9 mouse cellular contexts compared by ENCODE assay signal in genomic region chr4:43669428-43669794, GRCm38 (mm10). TPM values are rescaled to one million over a fixed set of nuclear protein-coding genes. Genes with fewer than 3 reads are reported as not detected.
DNase-seq lines count a peak whose midpoint lies in the region; ATAC-seq and TF ChIP-seq lines count a peak whose summit lies in the region.
"Had no signal": no experiment of that assay in that cellular context is flagged by ENCODE, and none has a peak within 500 bp of the region (broad histone marks: within the 10 kb centered on the region; RNA-seq: fewer than 3 reads in every experiment).

No protein-coding gene starts in this region.

- H3K27ac ChIP-seq in kidney, adult 2 months (ENCODE audit: insufficient read depth, low read depth, low read length) = no peak overlapping the region
- no peak overlapping the region for H3K27ac ChIP-seq in bone marrow macrophage, adult 2 months (ENCODE audit: insufficient read depth, low read depth, low read length)
- no peak overlapping the region for H3K27ac ChIP-seq in forebrain, embryonic 11.5 days (ENCODE audit: low read depth, low read length)
- H3K27ac ChIP-seq in hindbrain, embryonic 11.5 days (ENCODE audit: low read depth, low read length) = peak overlapping the region; percentile 36; the same call in 1 of the 2 replicates
- peak overlapping the region; percentile 38; the same call in 1 of the 2 replicates for H3K27ac ChIP-seq in liver, embryonic 15.5 days (replicated peaks)

- no peak for TF ChIP-seq POLR2A in kidney, adult 2 months (IDR thresholded peaks at IDR 0.05; ENCODE audit: low read depth, low read length)
- TF ChIP-seq POLR2A in bone marrow macrophage, adult 2 months (IDR thresholded peaks at IDR 0.05; ENCODE audit: borderline replicate concordance, low read depth, low read length) = no peak
- no peak for TF ChIP-seq POLR2A in myocyte (IDR thresholded peaks at IDR 0.05; ENCODE audit: insufficient read length, low read depth)

- H3K9me3 ChIP-seq in forebrain, embryonic 11.5 days (ENCODE audit: control insufficient read depth, low read length) = no peaks in the 10 kb centered on the region
- no peaks in the 10 kb centered on the region for H3K9me3 ChIP-seq in hindbrain, embryonic 11.5 days (ENCODE audit: control insufficient read depth, low read length)
- H3K9me3 ChIP-seq in liver, embryonic 15.5 days (replicated peaks) = no peaks in the 10 kb centered on the region

- H3K9ac ChIP-seq in forebrain, embryonic 11.5 days (ENCODE audit: low read length) = peak overlapping the region; percentile 83
- peak overlapping the region; percentile 93 for H3K9ac ChIP-seq in hindbrain, embryonic 11.5 days (ENCODE audit: low read depth, low read length)
- peak overlapping the region; percentile 77 for H3K9ac ChIP-seq in liver, embryonic 15.5 days

- peak overlapping the region; percentile 69 for H3K4me3 ChIP-seq in kidney, adult 2 months (ENCODE audit: insufficient read depth, low read depth, low read length)
- peak overlapping the region; percentile 73 for H3K4me3 ChIP-seq in bone marrow macrophage, adult 2 months (ENCODE audit: insufficient read depth, low read length)
- peak overlapping the region; percentile 84 for H3K4me3 ChIP-seq in forebrain, embryonic 11.5 days (ENCODE audit: low read depth, low read length)
- peak overlapping the region; percentile 78 for H3K4me3 ChIP-seq in hindbrain, embryonic 11.5 days (ENCODE audit: low read depth, low read length)
- H3K4me3 ChIP-seq in liver, embryonic 15.5 days (replicated peaks) = peak overlapping the region; percentile 80
- H3K4me3 ChIP-seq in myocyte = peak overlapping the region; percentile 10

- peak overlapping the region; percentile 52 for H3ac ChIP-seq in myocyte (ENCODE audit: control insufficient read depth, insufficient read length)

- DNase-seq in kidney, adult 2 months = no peak
- no peak for DNase-seq in kidney, postnatal 14 days
- DNase-seq in forebrain, embryonic 11.5 days (ENCODE audit: low spot score) = no peak
- no peak for DNase-seq in hindbrain, embryonic 11.5 days (ENCODE audit: low spot score)
- DNase-seq in thymus, postnatal 36 days = no peak

- no peak for TF ChIP-seq CTCF in kidney, adult 2 months (conservative IDR thresholded peaks at IDR 0.05; ENCODE audit: insufficient read depth, insufficient read length, low read depth, low read length)
- TF ChIP-seq CTCF in bone marrow macrophage, adult 2 months (IDR thresholded peaks at IDR 0.05; ENCODE audit: low read depth, low read length) = no peak

- H3K36me3 ChIP-seq in kidney, adult 2 months (ENCODE audit: control insufficient read depth, insufficient read depth, low read length) = no peaks in the 10 kb centered on the region
- no peaks in the 10 kb centered on the region for H3K36me3 ChIP-seq in forebrain, embryonic 11.5 days (ENCODE audit: control insufficient read depth, insufficient read depth, low read length)
- H3K36me3 ChIP-seq in hindbrain, embryonic 11.5 days (ENCODE audit: control insufficient read depth, insufficient read depth, low read length) = no peaks in the 10 kb centered on the region
- H3K36me3 ChIP-seq in liver, embryonic 15.5 days (replicated peaks) = no peaks in the 10 kb centered on the region
- no peaks in the 10 kb centered on the region for H3K36me3 ChIP-seq in myocyte (ENCODE audit: control insufficient read depth, insufficient read depth)

- H3K4me2 ChIP-seq in forebrain, embryonic 11.5 days (ENCODE audit: low read depth, low read length, severe bottlenecking) = peak overlapping the region; percentile 84
- H3K4me2 ChIP-seq in hindbrain, embryonic 11.5 days (replicated peaks; ENCODE audit: low read depth, low read length) = peak overlapping the region; percentile 86
- peak overlapping the region; percentile 96 for H3K4me2 ChIP-seq in liver, embryonic 15.5 days
- H3K4me2 ChIP-seq in myocyte (ENCODE audit: low read depth) = peak overlapping the region; percentile 75

- no peaks in the 10 kb centered on the region for H3K79me2 ChIP-seq in myocyte (ENCODE audit: control insufficient read depth, insufficient read depth)

- WGBS in kidney, adult 2 months = 2% methylated on average over 23 of the region's 25 CpGs
- under 1% methylated on average over 15 of the region's 25 CpGs for WGBS in forebrain, embryonic 11.5 days
- 3% methylated on average over 15 of the region's 25 CpGs for WGBS in hindbrain, embryonic 11.5 days
- 1% methylated on average over 25 of the region's 25 CpGs for WGBS in liver, embryonic 15.5 days (ENCODE audit: insufficient replicate concordance)

- H3K27me3 ChIP-seq in kidney, adult 2 months (replicated peaks; ENCODE audit: control insufficient read depth, insufficient read depth, low read length) = no peaks in the 10 kb centered on the region
- 0 out of 2 replicates have a peak, but pooled peaks cover 4% of the 10 kb centered on the region for H3K27me3 ChIP-seq in forebrain, embryonic 11.5 days (ENCODE audit: control insufficient read depth, insufficient read depth, low read length)
- peaks cover 9% of the 10 kb centered on the region for H3K27me3 ChIP-seq in hindbrain, embryonic 11.5 days (ENCODE audit: control insufficient read depth, insufficient read depth, low read length)
- peaks cover 53% of the 10 kb centered on the region for H3K27me3 ChIP-seq in liver, embryonic 15.5 days
- peaks cover 36% of the 10 kb centered on the region for H3K27me3 ChIP-seq in myocyte (ENCODE audit: control insufficient read depth, insufficient read depth, insufficient read length)

- H3K4me1 ChIP-seq in kidney, adult 2 months (ENCODE audit: control insufficient read depth, insufficient read depth, low read length) = peaks cover 11% of the 10 kb centered on the region; the same call in 1 of the 2 replicates
- peaks cover 9% of the 10 kb centered on the region for H3K4me1 ChIP-seq in bone marrow macrophage, adult 2 months (ENCODE audit: control insufficient read depth, insufficient read depth, low read length)
- H3K4me1 ChIP-seq in forebrain, embryonic 11.5 days (replicated peaks; ENCODE audit: control insufficient read depth, insufficient read depth, low read length) = peaks cover 8% of the 10 kb centered on the region
- peaks cover 2% of the 10 kb centered on the region; the same call in 1 of the 2 replicates for H3K4me1 ChIP-seq in hindbrain, embryonic 11.5 days (replicated peaks; ENCODE audit: control insufficient read depth, insufficient read depth, low read length)
- H3K4me1 ChIP-seq in liver, embryonic 15.5 days (replicated peaks) = peaks cover 19% of the 10 kb centered on the region

- peak; percentile 82 for ATAC-seq in forebrain, embryonic 11.5 days (replicated peaks; ENCODE audit: low FRiP score)
- peak; percentile 83 for ATAC-seq in hindbrain, embryonic 11.5 days (ENCODE audit: low FRiP score)
- ATAC-seq in liver, embryonic 15.5 days (ENCODE audit: insufficient read depth) = peak; percentile 76

TF ChIP-seq in myocyte, 11 proteins besides CTCF, POLR2A, EP300 and RAD21:
- no peak for TF ChIP-seq TCF12 (IDR thresholded peaks at IDR 0.05; ENCODE audit: insufficient read depth, poor library complexity, severe bottlenecking)
- TF ChIP-seq MYOG (IDR thresholded peaks at IDR 0.05; ENCODE audit: control insufficient read depth in 1 of 3, insufficient read depth in 1 of 3, insufficient read length in 2 of 3, low read depth in 2 of 3) = no peak
- no peak for TF ChIP-seq MYOD1 (IDR thresholded peaks at IDR 0.05; ENCODE audit: control insufficient read depth in 1 of 3, insufficient read length in 2 of 3, low read depth in 2 of 3)
- no peak for TF ChIP-seq SRF (IDR thresholded peaks at IDR 0.05; ENCODE audit: control insufficient read depth, insufficient read length, low read depth)
- no peak for TF ChIP-seq E2F4 (IDR thresholded peaks at IDR 0.05; ENCODE audit: insufficient read depth)

RNA-seq across cellular contexts. Expression of gene Fam221b, which starts 0.5 kb away (rescaled TPM):
- polyA plus RNA-seq in kidney, adult 2 months (2012; rRNA removed) = 0.09 and 0.12 TPM in 2 replicates
- 0.15 and 0.21 TPM in 2 replicates for polyA plus RNA-seq in bone marrow macrophage, adult 2 months (2012; ENCODE audit: insufficient read depth, insufficient read length, missing spikeins)
- 2.5 and 2.7 TPM in 2 replicates for polyA plus RNA-seq in forebrain, embryonic 11.5 days (2014; fragmentation: Nextera tagmentation; extraction: Ambion mirVana)
- 2.2 and 2.4 TPM in 2 replicates for polyA plus RNA-seq in hindbrain, embryonic 11.5 days (2014; fragmentation: Nextera tagmentation; extraction: Ambion mirVana)
- 0.81 and 1.1 TPM in 2 replicates for polyA plus RNA-seq in liver, embryonic 15.5 days (2015; fragmentation: Nextera tagmentation; extraction: Ambion mirVana)
- 3.4 TPM for polyA plus RNA-seq in myocyte (2012; fragmentation: generic; extraction: Trizol)

RNA-seq across cellular contexts. Expression of gene Tmem8b, which starts 0.6 kb away (rescaled TPM):
- polyA plus RNA-seq in kidney, adult 2 months (2012; rRNA removed) = 8.3 and 8.6 TPM in 2 replicates
- polyA plus RNA-seq in bone marrow macrophage, adult 2 months (2012; ENCODE audit: insufficient read depth, insufficient read length, missing spikeins) = 1.9 and 2.4 TPM in 2 replicates
- 5.2 and 6.4 TPM in 2 replicates for polyA plus RNA-seq in forebrain, embryonic 11.5 days (2014; fragmentation: Nextera tagmentation; extraction: Ambion mirVana)
- polyA plus RNA-seq in hindbrain, embryonic 11.5 days (2014; fragmentation: Nextera tagmentation; extraction: Ambion mirVana) = 5.7 and 7.2 TPM in 2 replicates
- 0.15 and 0.20 TPM in 2 replicates for polyA plus RNA-seq in liver, embryonic 15.5 days (2015; fragmentation: Nextera tagmentation; extraction: Ambion mirVana)
- polyA plus RNA-seq in myocyte (2012; fragmentation: generic; extraction: Trizol) = 1.7 TPM

RNA-seq across cellular contexts. Expression of gene Hint2, which starts 13.1 kb away (rescaled TPM):
- polyA plus RNA-seq in kidney, adult 2 months (2012; rRNA removed) = 374 and 465 TPM in 2 replicates
- 32.7 and 33.1 TPM in 2 replicates for polyA plus RNA-seq in bone marrow macrophage, adult 2 months (2012; ENCODE audit: insufficient read depth, insufficient read length, missing spikeins)
- 64.1 and 66.8 TPM in 2 replicates for polyA plus RNA-seq in forebrain, embryonic 11.5 days (2014; fragmentation: Nextera tagmentation; extraction: Ambion mirVana)
- 69.9 and 70.2 TPM in 2 replicates for polyA plus RNA-seq in hindbrain, embryonic 11.5 days (2014; fragmentation: Nextera tagmentation; extraction: Ambion mirVana)
- 62.9 and 69.4 TPM in 2 replicates for polyA plus RNA-seq in liver, embryonic 15.5 days (2015; fragmentation: Nextera tagmentation; extraction: Ambion mirVana)
- 99.1 TPM for polyA plus RNA-seq in myocyte (2012; fragmentation: generic; extraction: Trizol)

RNA-seq across cellular contexts. Expression of gene Spag8, which starts 16.0 kb away (rescaled TPM):
- 2.2 and 2.4 TPM in 2 replicates for polyA plus RNA-seq in kidney, adult 2 months (2012; rRNA removed)
- not detected in 2 replicates for polyA plus RNA-seq in bone marrow macrophage, adult 2 months (2012; ENCODE audit: insufficient read depth, insufficient read length, missing spikeins)
- 1.7 and 2.3 TPM in 2 replicates for polyA plus RNA-seq in forebrain, embryonic 11.5 days (2014; fragmentation: Nextera tagmentation; extraction: Ambion mirVana)
- 5.7 and 6.5 TPM in 2 replicates for polyA plus RNA-seq in hindbrain, embryonic 11.5 days (2014; fragmentation: Nextera tagmentation; extraction: Ambion mirVana)
- polyA plus RNA-seq in liver, embryonic 15.5 days (2015; fragmentation: Nextera tagmentation; extraction: Ambion mirVana) = not detected in 2 replicates
- polyA plus RNA-seq in myocyte (2012; fragmentation: generic; extraction: Trizol) = 0.02 TPM

RNA-seq across cellular contexts. Expression of gene Olfr70, which starts 31.2 kb away (rescaled TPM):
- polyA plus RNA-seq in kidney, adult 2 months (2012; rRNA removed) = not detected in 2 replicates
- polyA plus RNA-seq in bone marrow macrophage, adult 2 months (2012; ENCODE audit: insufficient read depth, insufficient read length, missing spikeins) = not detected in 2 replicates
- polyA plus RNA-seq in forebrain, embryonic 11.5 days (2014; fragmentation: Nextera tagmentation; extraction: Ambion mirVana) = not detected in 2 replicates
- polyA plus RNA-seq in hindbrain, embryonic 11.5 days (2014; fragmentation: Nextera tagmentation; extraction: Ambion mirVana) = not detected in 2 replicates
- not detected in 2 replicates for polyA plus RNA-seq in liver, embryonic 15.5 days (2015; fragmentation: Nextera tagmentation; extraction: Ambion mirVana)
- not detected for polyA plus RNA-seq in myocyte (2012; fragmentation: generic; extraction: Trizol)
- polyA plus RNA-seq: gonadal fat pad, adult 2 months had no signal

Comparison
In these comparisons a context has a peak if more than half of its experiments do, and no peak if none do; other contexts are left out.
1. H3K27ac ChIP-seq: peak in hindbrain, embryonic 11.5 days (single experiment) and liver, embryonic 15.5 days (single experiment); none in kidney, adult 2 months (single experiment), bone marrow macrophage, adult 2 months (single experiment) and forebrain, embryonic 11.5 days (single experiment).
2. H3K4me3 ChIP-seq: peak in every context shown above with its lines; median percentile 84 in forebrain, embryonic 11.5 days; 80 in liver, embryonic 15.5 days; 78 in hindbrain, embryonic 11.5 days; 73 in bone marrow macrophage, adult 2 months; 69 in kidney, adult 2 months; 10 in myocyte.
3. Peak in every context shown above with its lines, with median percentiles within 50 percentile points of each other: ATAC-seq, H3K4me2 ChIP-seq and H3K9ac ChIP-seq.